Mouse (Mus musculus): ENCODE data around the gene Misp. TPM values are rescaled to one million over a fixed set of nuclear protein-coding genes. Genes with fewer than 3 reads are reported as not detected.

Misp gene
- under 1 TPM; 0.59 to 0.89 TPM for total RNA-seq (2021)
- long read RNA-seq, experiment 1, partial matches to known transcripts, result 1 of 1 reads
- long read RNA-seq, experiment 1, other reads (novel, unspliced or antisense), result 0 of 1 reads
- long read RNA-seq, experiment 2, partial matches to known transcripts, result 2 of 2 reads
- long read RNA-seq, experiment 2, other reads (novel, unspliced or antisense), result 0 of 2 reads

GRCm38 (mm10) chr10:79820782-79821181, at the start of gene Misp:
Misp (plus strand) TSS chr10:79820989.
- peak; percentile 23 for TF ChIP-seq CTCF (IDR thresholded peaks at IDR 0.05)
- no peak for DNase-seq (ENCODE audit: extremely low spot score in 1 of 2, low spot score in 2 of 2)
- Histone ChIP-seq H3K27ac (no peak within 1 kb of the TSS), H3K4me3 (no peak within 1 kb of the TSS)
- intact Hi-C loops (cut with DNase I), result no loop called here

GRCm38 (mm10) chr10:79772320-79772719, 48.5 kb upstream of the Misp start:
- Histone ChIP-seq H3K27ac (no peak overlapping the region), H3K4me3 (no peak overlapping the region)
- intact Hi-C loops (cut with DNase I), result no loop called here
- DNase-seq (ENCODE audit: extremely low spot score in 1 of 2, low spot score in 2 of 2), result no peak
- peak; percentile 9; the same call in 1 of the 2 replicates for TF ChIP-seq CTCF (IDR thresholded peaks at IDR 0.05)

- DNase-seq (ENCODE audit: extremely low spot score in 1 of 2, low spot score in 2 of 2), result no peak
- intact Hi-C loops (cut with DNase I), result no loop called here
- Histone ChIP-seq H3K4me3 (no peak overlapping the region), H3K27ac (no peak overlapping the region)
- no peak for TF ChIP-seq CTCF (IDR thresholded peaks at IDR 0.05)
Observed at GRCm38 (mm10) chr10:79773208-79773607, 47.6 kb upstream of the Misp start.

GRCm38 (mm10) chr10:79774486-79775279, 46.1 kb upstream of the Misp start:
- intact Hi-C loops (cut with DNase I), result no loop called here
- Histone ChIP-seq H3K27ac (no peak overlapping the region), H3K4me3 (no peak overlapping the region)
- peak; percentile 39 for TF ChIP-seq CTCF (IDR thresholded peaks at IDR 0.05)
- DNase-seq (ENCODE audit: extremely low spot score in 1 of 2, low spot score in 2 of 2), result no peak

- Histone ChIP-seq H3K27ac (no peak within 1 kb of the TSS), H3K4me3 (peak within 1 kb of the TSS; percentile 14; the same call in 1 of the 2 replicates)
- no peak for DNase-seq (ENCODE audit: extremely low spot score in 1 of 2, low spot score in 2 of 2)
- intact Hi-C loops (cut with DNase I), result no loop called here
- TF ChIP-seq CTCF (IDR thresholded peaks at IDR 0.05), result no peak
Observed at GRCm38 (mm10) chr10:79777103-79777531, 43.7 kb upstream of the Misp start, which contains the start of gene Fstl3. Fstl3 (plus strand) TSS chr10:79777272.

GRCm38 (mm10) chr10:79778006-79778405, 42.8 kb upstream of the Misp start:
- intact Hi-C loops (cut with DNase I), result no loop called here
- Histone ChIP-seq H3K27ac (no peak overlapping the region), H3K4me3 (no peak overlapping the region)
- no peak for TF ChIP-seq CTCF (IDR thresholded peaks at IDR 0.05)
- DNase-seq (ENCODE audit: extremely low spot score in 1 of 2, low spot score in 2 of 2), result no peak

- intact Hi-C loops (cut with DNase I), result no loop called here
- TF ChIP-seq CTCF (IDR thresholded peaks at IDR 0.05), result no peak
- H3K4me3 ChIP-seq, result no peak overlapping the region
- no peak overlapping the region for H3K27ac ChIP-seq
- no peak for DNase-seq (ENCODE audit: extremely low spot score in 1 of 2, low spot score in 2 of 2)
Observed at GRCm38 (mm10) chr10:79779193-79779592, 41.6 kb upstream of the Misp start.

- Histone ChIP-seq H3K27ac (peak overlapping the region; percentile 50; the same call in 1 of the 2 replicates), H3K4me3 (peak overlapping the region; percentile 60)
- TF ChIP-seq CTCF (IDR thresholded peaks at IDR 0.05), result peak; percentile 83
- DNase-seq (ENCODE audit: extremely low spot score in 1 of 2, low spot score in 2 of 2), result peak; percentile 95 to 96
- intact Hi-C loops (cut with DNase I), result loop anchor here (1.0 kb wide), 1 partner anchor 13 kb away; no protein-coding TSS in a partner anchor
Observed at GRCm38 (mm10) chr10:79779784-79780663, 40.8 kb upstream of the Misp start.

- H3K27ac ChIP-seq, result 0 out of 2 replicates have a peak overlapping the region, but pooled peaks have one; percentile 50
- TF ChIP-seq CTCF (IDR thresholded peaks at IDR 0.05), result no peak
- intact Hi-C loops (cut with DNase I), result loop anchor here (1.0 kb wide), 1 partner anchor 13 kb away; no protein-coding TSS in a partner anchor
- H3K4me3 ChIP-seq, result peak overlapping the region; percentile 60
- DNase-seq (ENCODE audit: extremely low spot score in 1 of 2, low spot score in 2 of 2), result no peak
Observed at GRCm38 (mm10) chr10:79780664-79781015, 40.1 kb upstream of the Misp start.

- intact Hi-C loops (cut with DNase I), result no loop called here
- peak; percentile 27; the same call in 1 of the 2 replicates for TF ChIP-seq CTCF (IDR thresholded peaks at IDR 0.05)
- Histone ChIP-seq H3K4me3 (peak overlapping the region; percentile 60), H3K27ac (no peak overlapping the region)
- no peak for DNase-seq (ENCODE audit: extremely low spot score in 1 of 2, low spot score in 2 of 2)
Observed at GRCm38 (mm10) chr10:79781139-79781538, 39.6 kb upstream of the Misp start.

GRCm38 (mm10) chr10:79781956-79782355, 38.8 kb upstream of the Misp start:
- H3K27ac ChIP-seq, result no peak overlapping the region
- DNase-seq (ENCODE audit: extremely low spot score in 1 of 2, low spot score in 2 of 2), result no peak
- H3K4me3 ChIP-seq, result no peak overlapping the region
- intact Hi-C loops (cut with DNase I), result no loop called here
- TF ChIP-seq CTCF (IDR thresholded peaks at IDR 0.05), result no peak
